Mouse (Mus musculus) activated CD4-positive, CD25-positive, alpha-beta regulatory T cell, adult 4 months (primary cell): ENCODE data around the gene Rcbtb1. TPM values are rescaled to one million over a fixed set of nuclear protein-coding genes. Genes with fewer than 3 reads are reported as not detected.
"Not testable (repeated sequence)": the region's sequence is repeated elsewhere in the genome, so short reads cannot be mapped to it uniquely, and the experiment has no call there.

Experiments
- ATAC-seq: one replicate; pipeline ENCODE4 v1.8.0; 2017
- polyA plus RNA-seq, 2 experiments: library from polyadenylated mRNA; unstranded; fragments of 100-300 nt; shearing (Covaris generic); gene quantifications; one replicate each; pipeline ENCODE4 v1.2.1; 2017

The Rcbtb1 gene
- 10 to 100 TPM; 25.2 to 35.3 TPM for polyA plus RNA-seq

- peak; percentile 80 for ATAC-seq
These were observed at the start of gene Rcbtb1 for GRCm38 (mm10) chr14:59200711-59201603. Rcbtb1 (plus strand) TSS chr14:59201209.

GRCm38 (mm10) chr14:59155589-59155988 lies 45.4 kb upstream of the Rcbtb1 start:
- ATAC-seq, result no peak

GRCm38 (mm10) chr14:59157016-59157698 lies 43.9 kb upstream of the Rcbtb1 start:
- no peak for ATAC-seq

- no peak for ATAC-seq
These were observed 22.4 kb upstream of the Rcbtb1 start, which contains the start of gene Gm5142 for GRCm38 (mm10) chr14:59178649-59179048. Gm5142 (minus strand) TSS chr14:59178749.

GRCm38 (mm10) chr14:59182732-59183131 lies 18.3 kb upstream of the Rcbtb1 start:
- no peak for ATAC-seq

- ATAC-seq, result no peak
These were observed 15.5 kb upstream of the Rcbtb1 start for GRCm38 (mm10) chr14:59185514-59185913.

- no peak for ATAC-seq
These were observed 14.9 kb upstream of the Rcbtb1 start for GRCm38 (mm10) chr14:59186121-59186520.

- ATAC-seq, result peak; percentile 26
These were observed 701 bp downstream of the Rcbtb1 start for GRCm38 (mm10) chr14:59201604-59202215.

GRCm38 (mm10) chr14:59205461-59205860 lies 4.5 kb downstream of the Rcbtb1 start:
- ATAC-seq, result no peak

- ATAC-seq, result no peak
These were observed 5.1 kb downstream of the Rcbtb1 start for GRCm38 (mm10) chr14:59205976-59206583.

GRCm38 (mm10) chr14:59209003-59209402 lies 8.0 kb downstream of the Rcbtb1 start:
- peak; percentile 52 for ATAC-seq

- no peak for ATAC-seq
These were observed 8.8 kb downstream of the Rcbtb1 start for GRCm38 (mm10) chr14:59209816-59210215.

- ATAC-seq, result no peak
These were observed 18.2 kb downstream of the Rcbtb1 start for GRCm38 (mm10) chr14:59219241-59219640.

GRCm38 (mm10) chr14:59226240-59226639 lies 25.2 kb downstream of the Rcbtb1 start:
- ATAC-seq, result no peak

GRCm38 (mm10) chr14:59229822-59230221 lies 28.8 kb downstream of the Rcbtb1 start:
- ATAC-seq, result peak; percentile 49

GRCm38 (mm10) chr14:59230331-59230966 lies 29.4 kb downstream of the Rcbtb1 start:
- no peak for ATAC-seq

GRCm38 (mm10) chr14:59232003-59232402 lies 31.0 kb downstream of the Rcbtb1 start:
- ATAC-seq, result no peak

- ATAC-seq, result no peak
These were observed 32.6 kb downstream of the Rcbtb1 start for GRCm38 (mm10) chr14:59233635-59234034.

- ATAC-seq, result not testable (repeated sequence)
These were observed 49.3 kb downstream of the Rcbtb1 start for GRCm38 (mm10) chr14:59250350-59250749.

GRCm38 (mm10) chr14:59255861-59256260 lies 54.9 kb downstream of the Rcbtb1 start:
- ATAC-seq, result not testable (repeated sequence)

GRCm38 (mm10) chr14:59260056-59260455 lies 59.0 kb downstream of the Rcbtb1 start, which contains the start of gene Gm6904:
Gm6904 (minus strand) TSS chr14:59260216.
- ATAC-seq, result peak; percentile 96

GRCm38 (mm10) chr14:59274961-59275360 lies 74.0 kb downstream of the Rcbtb1 start:
- ATAC-seq, result not testable (repeated sequence)
